Mouse (Mus musculus) urinary bladder, postnatal 36 days (tissue): Measurements from ENCODE around the gene Fez2.

Experiments used
- DNase-seq, 2 experiments: peaks; one replicate each; pipeline ENCODE4 v3.0.0; 2022; ENCODE audit warnings: low spot score in 2 of 2, mixed read lengths in 1 of 2

The Fez2 gene

GRCm38 (mm10) chr17:78368481-78368880 is 49.5 kb downstream of the Fez2 start:
- DNase-seq: no peak

- no peak for DNase-seq
Measured at GRCm38 (mm10) chr17:78366070-78366469, 51.9 kb downstream of the Fez2 start.

- no peak for DNase-seq
Measured at GRCm38 (mm10) chr17:78364555-78365302, 53.2 kb downstream of the Fez2 start.

- DNase-seq: no peak
Measured at GRCm38 (mm10) chr17:78361939-78362728, 55.8 kb downstream of the Fez2 start.

GRCm38 (mm10) chr17:78358251-78358726 is 59.7 kb downstream of the Fez2 start:
- no peak for DNase-seq

GRCm38 (mm10) chr17:78357753-78358152 is 60.2 kb downstream of the Fez2 start:
- no peak for DNase-seq

GRCm38 (mm10) chr17:78355611-78356010 is 62.3 kb downstream of the Fez2 start:
- DNase-seq: no peak

- no peak for DNase-seq
Measured at GRCm38 (mm10) chr17:78354871-78355270, 63.1 kb downstream of the Fez2 start.

- DNase-seq: no peak
Measured at GRCm38 (mm10) chr17:78354411-78354810, 63.5 kb downstream of the Fez2 start.

GRCm38 (mm10) chr17:78352500-78352855 is 65.5 kb downstream of the Fez2 start:
- DNase-seq: no peak

- DNase-seq: no peak
Measured at GRCm38 (mm10) chr17:78351676-78352499, 66.1 kb downstream of the Fez2 start.

GRCm38 (mm10) chr17:78347111-78347801 is 70.7 kb downstream of the Fez2 start:
- DNase-seq: no peak

- DNase-seq: no peak
Measured at GRCm38 (mm10) chr17:78343688-78344087, 74.3 kb downstream of the Fez2 start.

GRCm38 (mm10) chr17:78335250-78335649 is 82.7 kb downstream of the Fez2 start:
- DNase-seq: no peak

- DNase-seq: no peak
Measured at GRCm38 (mm10) chr17:78333275-78333674, 84.7 kb downstream of the Fez2 start.

- DNase-seq: no peak
Measured at GRCm38 (mm10) chr17:78331438-78331837, 86.5 kb downstream of the Fez2 start.

GRCm38 (mm10) chr17:78328287-78328686 is 89.7 kb downstream of the Fez2 start:
- DNase-seq: no peak

- DNase-seq: no peak
Measured at GRCm38 (mm10) chr17:78327187-78327586, 90.8 kb downstream of the Fez2 start.

GRCm38 (mm10) chr17:78326381-78326780 is 91.6 kb downstream of the Fez2 start:
- no peak for DNase-seq

- DNase-seq: no peak
Measured at GRCm38 (mm10) chr17:78325761-78326332, 92.1 kb downstream of the Fez2 start.
